Mouse (Mus musculus): Measurements from ENCODE around the gene Lemd2. TPM values are rescaled to one million over a fixed set of nuclear protein-coding genes. Genes with fewer than 3 reads are reported as not detected.

Lemd2 gene
- polyA plus RNA-seq (2012; rRNA removed; ENCODE audit: low replicate concordance) = 82.5 and 140 TPM in 2 replicates

DNA sequence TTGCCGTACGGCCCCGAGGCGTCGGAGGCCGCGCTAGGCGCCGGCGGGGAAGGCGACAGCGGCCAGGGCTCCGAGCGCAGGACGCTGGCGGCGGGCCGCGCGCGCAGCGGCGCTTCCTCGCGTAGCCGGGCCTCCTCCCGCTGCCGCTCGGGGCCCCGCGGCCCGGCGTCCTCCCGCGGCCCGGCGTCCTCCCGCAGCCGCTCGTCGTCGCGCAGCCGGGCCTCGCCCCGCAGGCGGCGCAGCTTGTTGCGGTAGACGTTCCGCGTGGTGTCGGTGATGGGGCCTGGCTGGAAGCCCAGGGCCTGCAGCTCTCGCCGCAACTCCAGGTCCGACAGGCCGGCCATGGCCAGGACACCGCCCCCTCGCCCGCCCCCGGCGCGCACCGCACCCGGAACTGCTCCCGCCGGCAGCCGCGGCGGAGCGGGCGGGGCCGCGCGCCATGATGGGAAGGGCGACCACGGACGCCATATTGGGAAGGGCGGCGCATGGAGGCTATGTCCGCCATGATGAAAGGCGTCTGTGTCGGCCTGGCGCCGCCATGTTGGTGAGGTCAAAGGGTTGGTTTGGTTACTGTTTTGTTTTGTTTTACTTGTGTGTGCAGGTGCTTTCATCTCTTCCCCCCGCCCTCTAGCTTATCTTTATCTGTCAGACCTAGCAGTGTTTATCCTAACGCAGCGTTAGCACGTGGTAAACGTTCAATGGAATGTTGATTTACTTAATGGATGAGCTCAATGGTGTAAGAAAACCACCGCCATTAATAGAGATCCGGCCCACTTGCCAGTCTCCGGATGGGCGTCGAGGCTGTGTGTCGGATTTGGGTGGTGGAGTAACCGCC, at the start of gene Lemd2:
Lemd2 (minus strand) TSS at position 395 of the 835 bp plus-strand sequence.

GRCm38 (mm10) chr17:27167545-27167944, 36.7 kb downstream of the Lemd2 start, which contains the start of gene Ip6k3:
TSS of gene Ip6k3 (minus strand) at chr17:27167795.

Other genes with a start within 250 kb of the Lemd2 start
- gene Zbtb9, start 231.3 kb downstream of the Lemd2 start, polyA plus RNA-seq (2012; rRNA removed; ENCODE audit: low replicate concordance) = 11.9 and 20.7 TPM in 2 replicates
- gene Bak1, start 175.5 kb downstream of the Lemd2 start, polyA plus RNA-seq (2012; rRNA removed; ENCODE audit: low replicate concordance) = 59.1 and 66.6 TPM in 2 replicates
- 14.7 and 32.4 TPM in 2 replicates for gene Itpr3, start 147.2 kb downstream of the Lemd2 start, polyA plus RNA-seq (2012; rRNA removed; ENCODE audit: low replicate concordance)
- gene Uqcc2, start 70.6 kb downstream of the Lemd2 start, polyA plus RNA-seq (2012; rRNA removed; ENCODE audit: low replicate concordance) = 119 and 149 TPM in 2 replicates
- gene Ip6k3, start 36.7 kb downstream of the Lemd2 start, polyA plus RNA-seq (2012; rRNA removed; ENCODE audit: low replicate concordance) = 1.2 and 5.4 TPM in 2 replicates

Measured in mammary gland, adult 2 months (tissue).